Mouse (Mus musculus): ENCODE data around the gene Mageb4.
"Not testable (repeated sequence)": the region's sequence is repeated elsewhere in the genome, so short reads cannot be mapped to it uniquely, and the experiment has no call there.

Gene Mageb4

GRCm38 (mm10) chrX:86304993-86305392 lies at the start of gene Mageb4:
TSS of gene Mageb4 (minus strand) at chrX:86305093.
- not testable (repeated sequence) for DNase-seq (ENCODE audit: low read depth, low spot score)

- DNase-seq (ENCODE audit: low read depth, low spot score): not testable (repeated sequence)
Observed at GRCm38 (mm10) chrX:86284597-86284996, 20.3 kb downstream of the Mageb4 start.

- DNase-seq (ENCODE audit: low read depth, low spot score): not testable (repeated sequence)
Observed at GRCm38 (mm10) chrX:86245950-86246349, 58.9 kb downstream of the Mageb4 start.

- no peak for DNase-seq (ENCODE audit: low read depth, low spot score)
Observed at GRCm38 (mm10) chrX:86237246-86237645, 67.6 kb downstream of the Mageb4 start.
